Mouse (Mus musculus): ENCODE results near the gene Chst11.
A peak's percentile ranks its signal among the peaks of the same experiment; 100 is the strongest.

Chst11 gene

GRCm38 (mm10) chr10:83076816-83077215 is 91.5 kb downstream of the Chst11 start:
- DNase-seq (ENCODE audit: low spot score in 2 of 2) = no peak

DNA sequence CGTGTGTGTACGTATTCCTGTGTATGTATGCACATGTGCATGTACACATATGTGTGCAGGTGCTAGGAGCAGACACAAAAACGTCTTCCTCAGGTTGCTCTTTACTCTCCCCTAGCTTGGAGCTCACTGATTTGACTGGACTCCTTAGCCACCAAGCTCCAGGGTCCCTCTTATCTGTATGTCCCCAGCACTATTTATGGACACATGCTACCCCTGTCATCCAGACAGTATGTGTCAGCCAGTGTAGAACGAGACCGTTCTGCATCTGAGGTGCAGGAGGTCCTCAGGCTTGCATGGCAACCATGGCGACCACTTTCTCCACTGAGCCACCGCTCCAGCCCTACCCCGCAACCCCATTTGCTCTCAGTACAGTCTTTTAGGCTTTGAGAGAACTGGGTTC is 93.4 kb downstream of the Chst11 start:
- DNase-seq (ENCODE audit: low spot score in 2 of 2) = no peak

- DNase-seq (ENCODE audit: low spot score in 2 of 2) = no peak
These were observed 94.5 kb downstream of the Chst11 start for GRCm38 (mm10) chr10:83079755-83080154.

DNA sequence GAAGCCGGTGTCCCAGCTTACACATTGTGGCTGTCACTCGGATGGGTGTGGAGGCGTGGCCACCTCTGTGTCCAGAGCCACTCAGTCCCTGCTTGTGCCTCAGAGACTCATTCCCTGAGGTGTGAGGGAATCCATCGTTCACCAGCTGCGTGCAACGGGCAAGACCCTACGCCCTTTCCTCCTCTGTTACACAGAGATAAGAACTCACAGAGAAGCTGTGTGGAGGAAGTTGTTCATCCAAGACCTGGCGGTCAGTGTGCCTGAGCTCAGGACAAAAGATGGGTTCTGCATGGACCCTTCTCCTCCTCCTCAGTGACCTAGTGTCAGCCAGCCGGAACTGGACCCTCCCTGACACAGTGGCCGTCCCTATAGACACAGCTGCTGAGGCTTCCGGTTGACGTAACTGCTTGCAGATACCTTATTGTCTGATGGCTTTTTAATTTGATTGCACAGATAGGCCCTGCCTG is 95.0 kb downstream of the Chst11 start:
- DNase-seq (ENCODE audit: low spot score in 2 of 2) = no peak

DNA sequence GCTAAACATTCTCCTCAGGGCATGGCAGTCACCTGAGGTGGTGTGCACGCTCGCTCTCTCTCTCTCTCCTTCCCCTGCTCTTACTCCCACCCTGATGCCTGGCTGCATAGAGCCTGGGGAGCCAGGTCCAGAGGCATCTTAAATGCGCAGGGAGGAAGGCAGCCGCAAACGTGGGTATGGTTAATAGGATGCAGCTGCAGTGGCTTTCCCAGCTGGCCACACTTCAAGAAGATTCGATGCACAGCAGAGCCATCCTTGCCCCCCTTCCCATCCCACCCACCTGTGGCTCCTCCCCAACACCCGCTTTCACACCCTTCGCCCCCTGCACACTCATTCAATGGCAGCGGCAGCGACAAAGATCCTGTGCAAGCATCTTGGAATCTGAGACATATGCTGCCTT is 95.6 kb downstream of the Chst11 start:
- DNase-seq (ENCODE audit: low spot score in 2 of 2) = no peak

DNA sequence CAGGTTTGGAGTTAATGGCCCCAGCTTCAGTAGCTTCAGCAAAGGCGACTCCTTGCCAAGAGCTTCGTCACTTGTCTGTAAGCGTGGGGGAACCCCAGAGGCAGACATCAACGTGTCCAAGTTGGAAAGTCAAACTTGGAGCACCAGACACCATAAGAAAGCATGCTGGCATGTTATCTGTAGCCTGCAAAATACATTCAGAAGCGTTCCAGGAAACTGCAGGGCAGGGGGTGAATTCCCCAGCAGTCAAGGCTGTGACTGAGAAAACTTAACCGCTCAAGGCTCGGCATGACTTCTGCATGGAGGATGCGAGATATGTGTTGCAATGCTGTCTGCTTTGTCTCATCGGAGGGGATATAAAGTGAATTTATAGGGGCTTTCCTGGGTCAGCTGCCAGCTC is 98.6 kb downstream of the Chst11 start:
- no peak for DNase-seq (ENCODE audit: low spot score in 2 of 2)

- DNase-seq (ENCODE audit: low spot score in 2 of 2) = no peak
These were observed 103.0 kb downstream of the Chst11 start for GRCm38 (mm10) chr10:83088318-83088717.

- no peak for DNase-seq (ENCODE audit: low spot score in 2 of 2)
These were observed 103.5 kb downstream of the Chst11 start for GRCm38 (mm10) chr10:83088826-83089225.

DNA sequence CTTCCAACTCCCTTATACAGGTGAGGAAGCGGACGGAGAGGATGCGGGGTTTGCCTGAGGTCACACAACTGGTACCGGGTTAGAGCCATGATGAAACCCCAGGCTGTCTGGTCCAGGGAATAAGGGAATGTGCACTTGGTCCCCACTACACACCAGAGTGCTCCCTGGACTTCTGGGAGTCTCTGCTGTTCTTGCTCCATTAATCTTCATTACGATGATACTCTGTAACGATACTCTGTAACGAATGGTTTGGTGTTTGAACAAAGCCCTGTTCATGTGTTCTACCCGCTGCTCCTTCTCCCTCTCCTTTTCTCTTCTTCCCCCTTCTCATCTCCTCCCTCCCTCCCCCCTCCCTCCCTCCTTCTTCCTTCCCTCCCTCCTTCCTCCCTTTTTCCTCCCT is 104.9 kb downstream of the Chst11 start:
- no peak for DNase-seq (ENCODE audit: low spot score in 2 of 2)

- DNase-seq (ENCODE audit: low spot score in 2 of 2) = no peak
These were observed 108.4 kb downstream of the Chst11 start for GRCm38 (mm10) chr10:83093705-83094104.

DNA sequence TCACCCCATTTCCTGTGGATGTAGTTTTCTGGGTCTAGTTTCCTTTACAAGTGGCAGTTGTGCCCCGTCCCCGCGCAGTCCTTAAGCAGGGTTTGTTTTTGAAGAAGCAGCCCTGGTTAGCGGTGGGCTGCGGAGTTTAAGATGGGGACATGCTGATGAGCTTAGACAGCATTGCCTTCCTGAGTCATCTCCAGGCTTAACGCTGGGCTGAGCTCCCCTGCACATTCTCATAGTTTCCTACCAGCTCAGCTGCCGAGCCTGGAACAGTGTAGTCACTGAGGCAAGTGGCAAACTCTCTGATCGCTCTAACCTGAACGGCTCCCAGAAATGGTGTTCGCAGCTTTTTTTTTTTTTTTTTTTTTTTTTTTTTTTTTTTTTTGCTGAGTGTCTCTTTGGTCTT is 109.0 kb downstream of the Chst11 start:
- DNase-seq (ENCODE audit: low spot score in 2 of 2) = no peak

GRCm38 (mm10) chr10:83094821-83095725 is 109.8 kb downstream of the Chst11 start:
- no peak for DNase-seq (ENCODE audit: low spot score in 2 of 2)

DNA sequence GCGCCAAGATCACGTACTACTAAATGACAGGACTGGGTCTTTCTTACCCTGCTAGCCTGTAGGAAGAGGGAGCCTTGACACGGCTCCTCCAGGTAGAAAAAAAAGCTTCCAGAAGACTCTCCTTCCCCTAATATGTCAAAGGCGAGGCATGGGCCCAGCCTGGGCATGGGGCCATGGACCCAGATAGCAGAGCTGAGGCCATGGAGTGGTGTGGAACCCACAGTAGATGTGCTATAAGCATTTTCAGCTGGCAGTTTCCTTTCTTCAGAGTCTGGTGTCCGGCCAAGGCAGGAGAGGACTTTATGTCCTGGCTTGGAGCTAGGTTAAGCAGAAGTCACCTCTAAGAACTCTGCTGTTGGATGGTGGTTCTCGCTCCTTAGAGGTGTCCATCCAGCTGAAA is 111.0 kb downstream of the Chst11 start:
- DNase-seq (ENCODE audit: low spot score in 2 of 2) = no peak

DNA sequence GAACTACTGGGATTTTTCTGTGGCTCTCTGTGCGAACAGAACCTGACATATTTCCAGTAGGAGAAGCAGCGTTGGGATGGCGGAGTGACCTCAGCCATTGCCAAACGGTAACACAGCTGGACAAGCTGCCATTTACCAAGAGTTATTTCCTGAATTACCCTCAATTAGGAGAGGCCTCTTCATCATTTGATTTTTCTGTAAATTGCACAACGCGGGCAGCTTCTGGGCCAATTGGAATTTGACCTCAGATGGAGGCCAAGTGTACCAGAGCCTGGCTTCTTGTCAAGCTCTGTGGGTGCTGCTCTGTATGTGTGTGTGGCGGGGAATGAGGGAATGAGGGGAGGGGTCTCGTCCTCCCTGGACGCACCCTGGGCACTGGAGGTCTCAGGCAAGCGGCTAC is 113.6 kb downstream of the Chst11 start:
- no peak for DNase-seq (ENCODE audit: low spot score in 2 of 2)

GRCm38 (mm10) chr10:83099669-83100068 is 114.4 kb downstream of the Chst11 start:
- DNase-seq (ENCODE audit: low spot score in 2 of 2) = no peak

GRCm38 (mm10) chr10:83100890-83101289 is 115.6 kb downstream of the Chst11 start:
- DNase-seq (ENCODE audit: low spot score in 2 of 2) = no peak

DNA sequence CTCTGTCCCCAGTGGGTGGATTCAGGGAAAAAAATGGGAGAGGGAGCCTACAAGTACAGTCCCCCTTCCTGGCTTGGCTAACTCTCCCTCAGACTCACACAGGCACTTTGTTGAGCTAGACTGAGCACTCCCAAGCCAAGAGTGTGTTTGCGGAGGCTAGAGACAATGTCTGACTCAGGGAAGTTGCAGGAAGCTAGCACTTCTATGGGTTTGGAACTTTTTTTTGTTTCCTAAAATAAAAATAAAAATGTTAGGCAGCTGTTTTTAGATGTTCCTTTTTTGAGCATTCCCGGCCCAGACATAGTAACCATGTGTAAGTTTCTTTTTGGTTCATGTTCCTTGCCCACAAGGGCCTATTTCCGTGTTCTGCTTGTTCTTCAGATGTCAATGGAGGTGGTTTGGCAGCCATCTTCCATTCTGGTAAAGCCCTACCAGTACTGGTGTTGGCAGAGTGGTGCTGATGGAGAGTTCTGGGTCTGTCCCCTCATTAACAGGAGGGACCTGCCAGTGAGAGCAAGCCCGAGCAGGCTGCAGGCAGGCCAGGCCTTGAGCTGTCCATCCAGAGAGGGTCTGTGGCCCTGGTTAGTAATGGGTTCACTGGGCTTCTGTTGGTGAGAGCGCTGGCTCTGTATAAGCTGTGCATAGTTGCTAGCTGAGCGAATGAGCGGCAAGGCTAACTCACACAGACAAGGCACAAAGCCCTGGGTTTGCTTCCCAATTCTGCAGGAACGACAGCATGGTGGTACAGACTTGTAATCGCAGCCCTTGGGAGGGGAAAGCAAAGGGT is 116.3 kb downstream of the Chst11 start:
- DNase-seq (ENCODE audit: low spot score in 2 of 2) = peak in 1 of 2 experiments; percentile 34

DNA sequence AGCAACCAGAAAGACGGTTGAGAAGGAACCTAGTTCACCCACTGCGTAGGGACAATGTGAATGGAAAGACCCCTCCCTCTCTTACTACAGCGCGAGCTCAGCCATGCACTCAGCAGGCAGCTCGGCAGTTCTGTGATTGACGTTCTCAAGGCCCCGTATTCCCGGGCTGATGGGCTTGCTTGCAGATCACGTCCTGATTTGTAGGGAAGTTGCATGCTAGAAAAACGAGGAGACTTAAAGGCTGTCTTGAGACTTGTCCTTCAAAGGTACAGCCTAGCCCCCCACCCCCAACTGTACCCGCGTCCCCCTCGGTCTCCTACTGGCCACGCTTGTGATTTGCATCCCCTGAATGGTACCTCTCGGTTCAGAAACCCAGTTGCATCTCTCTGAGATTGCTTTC is 117.4 kb downstream of the Chst11 start:
- no peak for DNase-seq (ENCODE audit: low spot score in 2 of 2)

DNA sequence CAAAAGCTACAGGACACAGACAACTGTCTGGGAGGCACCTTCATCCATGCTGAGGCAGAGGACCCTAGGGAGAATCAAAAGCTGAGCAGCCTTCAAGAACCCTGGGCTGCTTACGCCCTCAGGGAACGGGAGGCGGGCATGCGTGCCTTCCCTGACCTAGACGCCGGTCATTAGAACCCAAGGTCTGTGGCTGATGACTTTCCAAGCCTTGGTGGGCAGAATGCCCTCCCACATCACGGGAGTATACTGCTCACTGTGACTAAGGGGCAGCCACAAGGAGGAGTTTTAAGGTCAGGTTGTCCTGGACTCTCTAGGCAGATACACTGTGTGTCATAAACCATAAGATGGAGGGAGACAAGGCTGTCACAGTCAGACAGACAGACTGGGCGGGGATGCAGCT is 118.9 kb downstream of the Chst11 start:
- no peak for DNase-seq (ENCODE audit: low spot score in 2 of 2)

GRCm38 (mm10) chr10:83106152-83106746 is 121.0 kb downstream of the Chst11 start:
- DNase-seq (ENCODE audit: low spot score in 2 of 2) = peak; percentile 48 to 55

DNA sequence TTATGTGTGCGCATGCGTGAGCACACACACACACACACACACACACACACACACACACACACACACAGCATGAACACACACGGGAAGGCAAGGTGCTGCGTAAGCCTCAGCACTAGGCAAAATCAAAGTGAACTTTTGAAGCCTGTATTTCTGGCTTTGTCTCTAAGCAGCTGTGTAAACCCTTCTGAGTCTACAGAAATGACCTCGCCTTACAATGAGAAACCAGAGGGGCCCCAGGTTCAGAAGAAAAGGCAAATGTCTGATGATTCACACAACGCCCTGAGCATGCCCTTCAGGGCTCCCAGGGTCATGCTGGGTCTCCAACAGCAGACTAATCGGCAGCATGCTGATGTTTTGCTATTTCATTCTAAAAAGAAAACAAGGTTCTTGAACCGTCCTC is 122.1 kb downstream of the Chst11 start:
- no peak for DNase-seq (ENCODE audit: low spot score in 2 of 2)

Data from right cerebral cortex, adult 2 months (tissue).